Mouse (Mus musculus) left cerebral cortex, postnatal 25 days (tissue): ENCODE results near the gene Cryba2. TPM values are rescaled to one million over a fixed set of nuclear protein-coding genes. Genes with fewer than 3 reads are reported as not detected.

Experiments
- DNase-seq, 2 experiments: peaks; one replicate each; pipeline ENCODE4 v3.0.0; 2022; ENCODE audit warnings: low spot score in 2 of 2, mixed read lengths in 1 of 2
- intact Hi-C: fragments of 180-260 bp; cut with DNase I; formaldehyde crosslinking; loops from one replicate; pipeline ENCODE4 v1.15.1; 2025
- total RNA-seq, 2 experiments: library from RNA; stranded (reverse); gene quantifications; 2 replicates each; pipeline ENCODE4 v1.2.3; 2021

Gene Cryba2
- total RNA-seq, 2 experiments from 2014 or later, result not detected

DNA sequence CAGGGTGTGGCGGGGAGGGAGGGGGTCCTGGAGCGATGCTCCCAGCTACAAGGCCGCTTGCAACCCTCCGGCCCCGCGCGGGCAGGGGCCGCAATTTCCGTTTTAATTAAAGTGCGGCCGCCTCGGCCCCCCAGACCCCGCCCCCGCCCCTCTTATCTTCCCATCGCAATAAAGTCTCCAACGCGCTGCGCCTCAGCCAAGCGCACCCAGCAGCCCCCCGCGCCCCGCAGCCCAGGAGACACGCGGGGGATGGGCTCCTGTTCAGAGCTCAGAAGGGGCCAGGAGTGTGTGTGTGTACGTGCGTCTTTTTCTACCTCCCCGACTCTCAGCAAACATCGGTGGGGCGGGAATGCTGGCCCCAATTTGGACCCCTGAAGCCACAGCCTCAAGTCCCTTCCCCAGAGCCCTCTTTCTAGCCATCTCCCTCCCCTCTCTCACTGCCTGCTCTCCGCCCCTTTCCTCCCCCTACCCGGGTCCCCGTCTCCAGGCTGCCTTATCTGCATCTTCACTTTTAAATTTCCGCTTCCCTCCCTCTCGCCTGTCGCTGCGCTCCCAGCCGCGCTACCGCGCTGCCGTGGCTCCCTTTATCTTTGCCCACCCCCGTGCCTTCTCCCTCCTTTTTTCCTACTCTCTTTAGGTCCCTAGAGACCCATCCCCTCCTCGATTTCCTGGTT lies 7.4 kb downstream of the Cryba2 start, which contains the start of gene Fev:
Gene Fev (minus strand): TSS at position 51 of the 674 bp plus-strand sequence.
- DNase-seq, result no peak
- intact Hi-C loops, result no loop called here

- DNase-seq, result no peak
- intact Hi-C loops, result no loop called here
Observed at GRCm38 (mm10) chr1:74884196-74885141, 8.5 kb downstream of the Cryba2 start.

DNA sequence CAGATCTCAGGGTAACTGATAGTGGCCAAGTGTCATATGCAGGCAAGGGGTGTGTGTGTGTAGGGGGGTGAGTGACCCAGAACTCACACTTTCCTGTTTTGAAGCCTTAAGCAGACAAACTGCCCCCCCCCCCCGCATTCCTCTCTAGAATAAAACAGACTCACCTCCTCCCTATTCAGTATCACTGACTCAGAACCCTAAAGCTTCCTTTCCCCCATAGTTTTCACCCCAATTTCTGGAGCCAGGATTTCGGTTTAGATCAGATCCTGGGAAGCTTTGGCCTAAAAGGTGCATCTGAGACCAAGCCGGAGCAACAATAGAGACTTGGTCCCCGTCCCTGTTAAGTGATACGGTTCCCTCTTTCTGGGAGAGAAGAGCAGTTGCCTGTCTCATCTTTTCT lies 9.5 kb downstream of the Cryba2 start:
- intact Hi-C loops, result no loop called here
- DNase-seq, result no peak

GRCm38 (mm10) chr1:74882828-74883227 lies 10.1 kb downstream of the Cryba2 start:
- DNase-seq, result no peak
- intact Hi-C loops, result no loop called here

GRCm38 (mm10) chr1:74882055-74882734 lies 10.7 kb downstream of the Cryba2 start:
- DNase-seq, result no peak
- intact Hi-C loops, result no loop called here

GRCm38 (mm10) chr1:74880785-74881360 lies 12.1 kb downstream of the Cryba2 start:
- peak; percentile 68 to 75 for DNase-seq
- intact Hi-C loops, result loop anchor here (1.0 kb wide), 1 partner anchor 135 kb away; no protein-coding TSS in a partner anchor

DNA sequence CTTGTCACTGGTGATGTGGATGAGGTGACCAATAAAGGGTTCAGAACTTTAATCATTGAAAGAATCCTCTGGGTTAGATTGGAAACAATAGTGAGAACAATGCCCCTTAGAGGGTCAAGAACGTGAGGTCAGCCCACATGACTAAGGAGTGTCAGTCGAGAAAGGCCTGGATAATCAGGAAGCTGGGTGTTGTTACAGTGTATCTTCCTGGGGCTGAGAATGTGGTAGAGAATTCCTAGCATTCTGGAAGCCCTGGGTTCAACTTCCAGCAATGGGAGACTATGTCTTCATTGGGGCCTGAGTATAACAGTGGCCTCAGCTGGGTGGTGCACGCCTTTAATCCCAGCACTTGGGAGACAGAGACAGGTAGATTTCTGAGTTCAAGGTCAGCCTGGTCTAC lies 15.7 kb downstream of the Cryba2 start:
- intact Hi-C loops, result no loop called here
- DNase-seq, result no peak

- DNase-seq, result peak in 1 of 2 experiments; percentile 10
- intact Hi-C loops, result no loop called here
Observed at GRCm38 (mm10) chr1:74872218-74872617, 20.7 kb downstream of the Cryba2 start.

GRCm38 (mm10) chr1:74861783-74862182 lies 31.2 kb downstream of the Cryba2 start:
- DNase-seq, result no peak
- intact Hi-C loops, result no loop called here

DNA sequence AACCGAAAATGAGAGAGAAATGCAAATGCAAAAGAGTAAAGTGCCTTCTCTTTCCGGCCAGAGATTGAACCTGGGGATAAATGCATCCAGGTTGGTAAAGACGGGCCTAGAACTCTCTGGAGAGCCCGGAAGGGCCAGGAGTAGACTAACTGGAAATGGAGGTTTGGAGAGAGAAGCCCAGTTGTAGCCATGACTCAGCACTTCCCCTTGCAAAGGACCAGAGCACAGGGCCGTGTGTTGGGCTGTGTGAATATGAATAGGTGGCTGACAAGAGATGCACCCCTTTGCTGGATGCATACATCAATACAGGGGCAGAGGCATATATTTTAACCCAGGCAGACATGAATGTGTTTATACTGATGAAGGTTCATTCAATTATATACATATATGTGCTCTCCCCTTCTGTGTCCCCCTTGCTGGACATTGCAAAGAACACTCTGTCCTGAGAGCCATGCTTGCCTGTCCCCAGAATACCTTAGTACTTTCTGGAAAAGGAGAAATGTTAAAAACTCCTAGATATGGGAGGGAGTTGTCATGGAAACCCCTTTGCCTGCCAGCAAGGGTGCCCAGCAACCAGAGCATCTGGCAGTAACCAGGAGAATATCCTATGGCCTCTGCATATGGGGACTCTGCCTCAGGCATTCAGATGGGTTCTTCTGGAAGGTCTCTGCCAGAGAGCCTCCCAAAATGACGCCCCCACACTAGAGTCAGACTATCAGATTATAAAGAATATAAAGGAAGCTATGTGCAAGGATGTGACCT lies 33.5 kb downstream of the Cryba2 start:
- DNase-seq, result peak; percentile 61 to 77
- intact Hi-C loops, result no loop called here

DNA sequence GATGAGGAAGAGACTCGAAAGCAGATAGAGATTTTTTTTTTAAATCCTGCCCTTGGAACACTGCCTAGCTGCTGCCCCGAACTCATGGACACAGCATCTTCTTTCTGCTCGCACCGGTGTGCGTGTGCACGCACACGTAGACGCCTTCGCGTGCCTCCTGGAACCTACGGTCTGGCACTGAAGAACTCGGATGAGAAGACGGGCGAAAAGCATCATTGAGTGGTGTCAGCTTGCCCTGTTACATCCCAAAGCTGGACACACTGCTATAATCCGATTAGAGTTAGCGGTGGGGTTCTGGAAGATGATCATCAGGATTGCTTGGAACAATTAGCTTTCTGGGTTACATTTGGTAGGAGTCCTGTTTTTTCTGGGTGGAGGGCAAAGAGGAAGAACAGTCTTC lies 34.1 kb downstream of the Cryba2 start:
- intact Hi-C loops, result no loop called here
- no peak for DNase-seq

DNA sequence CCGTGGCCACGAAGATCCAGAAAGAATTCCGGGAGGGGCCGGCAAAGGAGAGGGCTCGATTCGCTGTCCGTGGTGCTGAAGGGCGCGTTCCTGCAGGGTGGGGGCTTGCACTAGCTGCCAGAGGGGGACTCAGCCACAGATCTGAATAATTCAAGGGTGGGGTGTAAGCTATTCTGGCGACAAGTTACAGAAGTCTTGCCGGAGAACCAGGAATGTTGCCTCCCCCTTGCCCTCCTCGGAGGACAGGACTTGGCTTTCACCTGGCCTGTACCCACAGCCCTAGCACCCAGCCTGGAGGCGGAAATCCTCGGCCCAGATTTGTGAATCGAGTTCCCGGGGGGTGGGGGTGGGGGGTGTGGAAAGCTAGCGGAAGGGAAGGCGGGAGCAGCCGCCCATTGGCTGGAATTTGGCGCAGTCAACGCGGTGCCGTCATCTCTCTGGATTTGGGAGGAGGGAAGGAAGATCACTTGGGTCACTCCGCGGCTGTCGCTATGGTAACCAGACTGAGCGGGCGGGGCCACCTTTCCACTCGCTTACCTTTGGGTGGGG lies 34.7 kb downstream of the Cryba2 start:
- intact Hi-C loops, result no loop called here
- peak; percentile 88 to 96 for DNase-seq

- DNase-seq, result no peak
- intact Hi-C loops, result no loop called here
Observed at GRCm38 (mm10) chr1:74857677-74858076, 35.3 kb downstream of the Cryba2 start.

DNA sequence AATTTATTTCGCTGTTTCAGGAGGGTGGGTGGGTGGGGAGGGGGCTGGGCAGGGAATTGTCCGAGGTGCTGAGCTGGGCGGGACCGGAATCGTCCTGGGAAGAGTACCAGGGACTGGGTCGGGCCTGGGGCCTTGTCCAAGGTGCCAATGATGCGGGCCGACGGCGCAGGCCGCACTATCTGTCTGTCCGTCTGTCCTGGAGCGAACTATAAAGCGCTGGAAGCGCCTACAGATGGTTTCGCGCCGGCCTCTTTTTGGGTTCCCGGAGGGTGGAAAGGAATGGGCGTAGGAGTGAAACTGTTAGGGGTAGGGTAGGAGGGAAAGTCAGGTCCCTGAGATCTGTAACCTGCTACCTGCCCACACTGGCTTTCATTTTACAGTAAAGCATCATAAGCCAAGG lies 35.7 kb downstream of the Cryba2 start:
- intact Hi-C loops, result no loop called here
- peak in 1 of 2 experiments; percentile 43 for DNase-seq

GRCm38 (mm10) chr1:74856791-74857190 lies 36.2 kb downstream of the Cryba2 start:
- intact Hi-C loops, result no loop called here
- DNase-seq, result no peak

DNA sequence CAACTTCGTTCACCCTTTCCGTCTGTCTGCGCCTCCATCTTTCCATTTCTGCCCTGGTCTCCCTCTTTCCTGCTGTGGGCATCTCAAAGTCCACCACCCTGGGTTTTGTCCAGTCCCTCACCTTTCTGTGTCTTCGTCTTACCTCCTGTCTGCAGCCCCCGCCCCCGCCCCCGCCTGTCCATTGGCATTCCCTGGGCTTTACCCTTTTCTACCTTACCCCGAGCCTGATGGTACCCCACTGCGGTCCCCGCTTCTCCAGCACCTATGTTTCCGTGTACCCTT lies 36.6 kb downstream of the Cryba2 start:
- DNase-seq, result no peak
- intact Hi-C loops, result no loop called here

GRCm38 (mm10) chr1:74855651-74856438 lies 37.1 kb downstream of the Cryba2 start:
- intact Hi-C loops, result no loop called here
- peak; percentile 32 to 51 for DNase-seq

DNA sequence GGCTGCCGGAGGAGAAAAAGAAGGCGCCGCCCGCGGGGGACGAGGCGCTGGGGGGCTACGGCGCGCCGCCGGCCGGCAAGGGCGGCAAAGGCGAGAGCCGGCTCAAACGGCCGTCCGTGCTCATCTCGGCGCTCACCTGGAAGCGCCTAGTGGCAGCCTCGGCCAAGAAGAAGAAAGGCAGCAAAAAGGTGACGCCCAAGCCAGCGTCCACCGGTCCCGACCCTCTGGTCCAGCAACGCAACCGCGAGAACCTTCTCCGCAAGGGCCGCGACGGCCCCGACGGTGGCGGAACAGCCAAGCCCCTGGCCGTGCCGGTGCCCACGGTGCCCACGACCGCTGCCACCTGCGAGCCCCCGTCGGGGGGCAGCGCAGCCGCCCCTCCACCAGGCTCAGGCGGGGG lies 37.8 kb downstream of the Cryba2 start:
- DNase-seq, result peak in 1 of 2 experiments; percentile 20
- intact Hi-C loops, result no loop called here
